Mouse (Mus musculus) adrenal gland, postnatal 10 days (tissue): ENCODE results near the gene 4921517D22Rik. TPM values are rescaled to one million over a fixed set of nuclear protein-coding genes. Genes with fewer than 3 reads are reported as not detected.
"Not testable (repeated sequence)": the region's sequence is repeated elsewhere in the genome, so short reads cannot be mapped to it uniquely, and the experiment has no call there.

Experiments
- DNase-seq: peaks from one replicate; pipeline ENCODE4 v3.0.0; 2021; ENCODE audit warnings: mixed read lengths
- long read RNA-seq, 2 experiments: library from polyadenylated mRNA; stranded (forward); transcript quantifications; one replicate each; pipeline ENCODE4 v2.0.0; 2021
- total RNA-seq, 2 experiments: library from RNA; stranded (reverse); gene quantifications; 2 replicates each; pipeline ENCODE4 v1.2.3; 2021

The 4921517D22Rik gene
- total RNA-seq, result not detected
- long read RNA-seq, experiment 1, result 0 reads
- long read RNA-seq, experiment 2, result 0 reads

DNA sequence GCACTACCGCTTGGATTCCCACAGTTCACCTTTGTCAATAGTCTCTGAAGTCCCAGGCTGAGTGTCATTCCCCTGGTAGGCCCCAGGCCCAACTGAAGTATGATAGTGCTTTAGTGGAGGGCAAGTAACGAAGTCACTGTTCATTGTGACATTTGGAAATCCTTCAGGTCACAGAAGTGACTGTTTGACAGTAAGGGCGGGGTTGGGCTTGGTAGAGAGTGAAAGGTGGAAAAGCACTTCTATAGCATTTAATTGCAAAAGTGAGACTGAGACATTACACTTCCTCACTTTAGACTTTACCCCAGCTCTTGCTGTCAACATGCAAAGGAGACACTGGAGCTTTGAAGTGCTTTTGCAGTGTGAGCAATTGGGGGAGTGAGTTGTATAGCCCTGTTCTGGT is at the start of gene 4921517D22Rik:
Gene 4921517D22Rik, minus strand, starts transcription at position 101 of the 400 bp plus-strand sequence.
- DNase-seq, result no peak

GRCm38 (mm10) chr13:59741697-59742096 is 47.8 kb upstream of the 4921517D22Rik start:
- no peak for DNase-seq

DNA sequence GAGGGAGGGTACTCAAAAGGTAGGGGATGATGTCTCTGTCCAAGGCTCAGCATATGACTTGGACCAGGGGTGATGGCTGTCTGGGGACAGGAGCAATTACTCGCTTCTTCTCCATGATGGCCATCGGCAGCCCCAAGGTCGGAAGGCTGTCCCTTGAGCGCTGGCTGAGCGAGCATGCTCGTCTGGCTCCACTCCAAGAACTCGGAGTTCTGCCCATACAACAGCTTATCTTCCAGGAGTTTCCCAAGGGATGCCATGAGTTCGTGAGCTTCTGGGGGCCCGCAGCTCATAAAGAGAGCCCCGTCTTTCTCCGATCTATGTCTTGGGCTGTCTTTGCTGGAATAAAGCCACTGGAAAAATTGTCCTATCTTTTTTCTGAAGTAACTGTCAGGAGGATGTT is 47.2 kb upstream of the 4921517D22Rik start:
- DNase-seq, result peak; percentile 78

DNA sequence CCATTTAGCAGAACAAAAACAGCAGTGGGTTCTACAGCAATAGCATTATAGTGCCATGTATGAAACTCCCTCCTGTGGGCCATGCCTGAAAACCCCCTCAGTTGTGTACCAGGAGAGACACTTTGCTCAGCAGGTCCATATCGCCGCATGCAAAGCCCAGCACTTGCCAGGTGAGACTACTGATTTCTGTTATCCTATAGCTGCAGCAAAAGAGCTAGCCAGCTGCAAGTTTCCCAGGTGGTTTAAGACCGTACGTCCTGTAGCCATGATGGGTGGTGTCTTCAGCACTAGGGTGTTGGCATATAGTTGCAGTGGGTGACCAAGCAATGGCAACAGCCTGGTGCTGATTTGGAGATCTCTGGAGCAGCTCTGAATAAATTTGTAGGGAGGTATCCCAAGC is 45.5 kb upstream of the 4921517D22Rik start:
- no peak for DNase-seq

GRCm38 (mm10) chr13:59738455-59738854 is 44.5 kb upstream of the 4921517D22Rik start:
- no peak for DNase-seq

- DNase-seq, result no peak
Measured at GRCm38 (mm10) chr13:59735190-59735589, 41.3 kb upstream of the 4921517D22Rik start.

- DNase-seq, result not testable (repeated sequence)
Measured at GRCm38 (mm10) chr13:59734347-59734746, 40.4 kb upstream of the 4921517D22Rik start.

DNA sequence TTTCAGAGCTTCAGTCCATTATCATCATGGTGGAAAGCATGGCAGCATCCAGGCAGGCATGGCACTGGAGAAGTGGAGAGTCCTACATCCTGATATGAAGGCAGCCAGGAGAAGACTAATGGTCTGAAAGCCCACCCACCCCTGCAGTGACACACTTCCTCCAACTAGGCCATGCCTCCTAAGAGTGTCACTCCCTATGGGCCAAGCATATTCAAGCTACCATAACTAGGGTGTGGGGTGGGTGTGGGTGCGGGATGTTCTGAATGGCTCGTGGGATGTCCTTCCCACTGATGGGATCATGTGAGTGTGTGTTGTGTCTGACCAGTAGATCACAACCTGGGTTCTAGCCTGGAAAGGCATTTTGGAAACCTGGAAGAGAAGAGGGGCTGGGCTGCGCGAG is 40.0 kb upstream of the 4921517D22Rik start:
- DNase-seq, result no peak

DNA sequence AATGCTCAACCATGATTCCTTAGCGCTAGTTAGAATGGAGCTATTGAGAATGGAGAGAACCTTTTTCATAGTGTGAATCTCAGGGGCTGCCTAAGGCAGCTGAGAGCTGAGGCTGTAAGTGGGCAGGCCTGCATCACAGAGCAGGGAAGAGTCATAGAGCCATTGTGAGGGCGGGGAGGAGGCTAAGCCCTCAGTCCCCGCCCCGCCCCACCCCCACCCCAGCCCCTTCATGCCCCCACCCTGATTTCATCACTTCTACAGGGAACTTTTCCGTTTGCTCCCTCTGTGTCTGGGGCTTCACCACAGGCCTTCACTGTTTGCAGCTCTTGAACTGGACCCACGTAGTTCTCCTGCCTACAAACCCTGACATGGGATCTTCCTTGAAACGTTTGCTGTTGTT is 37.7 kb upstream of the 4921517D22Rik start, which contains the start of gene Spata31d1d:
Gene Spata31d1d, minus strand, starts transcription at position 101 of the 400 bp plus-strand sequence.
- no peak for DNase-seq

- DNase-seq, result peak; percentile 88
Measured at GRCm38 (mm10) chr13:59728378-59729093, 34.6 kb upstream of the 4921517D22Rik start.

- DNase-seq, result peak; percentile 20
Measured at GRCm38 (mm10) chr13:59726139-59726867, 32.4 kb upstream of the 4921517D22Rik start.

DNA sequence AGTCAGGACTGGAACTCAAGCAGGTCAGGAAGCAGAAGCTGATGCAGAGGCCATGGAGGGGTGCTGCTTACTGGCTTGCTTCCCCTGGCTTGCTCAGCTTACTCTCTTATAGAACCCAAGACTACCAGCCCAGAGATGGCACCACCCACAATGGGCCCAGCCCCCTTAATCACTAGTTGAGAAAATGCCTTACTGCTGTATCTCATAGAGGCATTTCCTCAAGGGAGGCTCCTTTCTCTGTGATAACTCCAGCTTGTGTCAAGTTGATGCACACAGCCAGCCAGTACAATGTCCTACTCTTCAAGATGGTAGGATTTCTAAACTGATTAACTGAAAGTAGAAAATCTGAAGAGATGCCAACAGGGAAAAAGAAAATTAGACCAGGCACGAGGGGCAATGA is 28.2 kb upstream of the 4921517D22Rik start:
- not testable (repeated sequence) for DNase-seq

DNA sequence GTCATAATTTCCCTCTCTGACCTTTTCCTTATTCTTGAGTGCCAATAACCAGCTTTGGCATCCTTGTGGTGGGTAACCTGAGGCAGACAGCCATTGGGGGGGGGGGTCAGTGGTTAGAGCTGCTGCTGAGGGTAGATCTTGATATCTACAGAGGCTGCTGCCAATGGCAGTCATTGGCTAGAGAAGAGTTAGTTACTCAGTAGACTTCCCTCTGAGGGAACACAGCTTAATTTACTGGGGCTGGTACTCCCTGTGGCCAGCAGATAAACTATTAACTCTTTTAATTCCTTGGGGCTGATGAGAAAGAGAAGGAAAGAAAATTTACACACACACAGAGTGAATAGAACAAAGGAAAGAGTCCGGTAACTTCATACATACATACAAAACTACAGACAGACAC is 25.6 kb upstream of the 4921517D22Rik start:
- no peak for DNase-seq

DNA sequence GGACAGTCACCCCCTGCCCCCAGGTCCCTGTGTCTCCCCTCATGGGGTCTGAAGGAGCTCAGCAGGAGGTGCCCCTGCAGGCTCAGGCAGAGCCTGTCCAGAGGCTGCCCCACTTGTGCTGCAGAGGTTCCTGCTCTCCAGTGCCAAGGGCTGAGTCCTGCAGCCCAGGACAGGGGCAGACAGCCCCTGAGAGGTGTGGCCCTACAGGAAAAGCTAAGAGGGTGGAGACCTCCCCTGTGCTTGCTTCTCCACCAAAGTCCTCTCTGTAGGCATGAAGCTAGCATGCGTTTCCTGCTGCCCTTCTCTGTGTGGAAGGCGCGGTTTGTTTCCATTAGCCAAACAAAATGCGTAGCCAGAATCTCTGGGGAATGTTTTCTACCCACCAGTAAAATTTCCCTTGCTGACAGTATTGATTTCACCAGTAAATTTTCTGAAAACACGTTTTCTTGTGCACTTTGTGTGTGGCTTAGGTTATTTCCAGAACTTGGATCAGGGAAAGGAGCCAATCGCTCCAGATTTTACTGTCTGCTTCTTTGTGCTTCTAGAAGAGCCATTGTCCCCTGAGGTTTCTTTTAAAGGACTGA is 25.0 kb upstream of the 4921517D22Rik start:
- peak; percentile 18 for DNase-seq

GRCm38 (mm10) chr13:59713710-59714109 is 19.8 kb upstream of the 4921517D22Rik start:
- DNase-seq, result no peak

- not testable (repeated sequence) for DNase-seq
Measured at GRCm38 (mm10) chr13:59711984-59712383, 18.1 kb upstream of the 4921517D22Rik start, which contains the start of gene Spata31d1b. TSS of gene Spata31d1b (plus strand) at chr13:59712284.

DNA sequence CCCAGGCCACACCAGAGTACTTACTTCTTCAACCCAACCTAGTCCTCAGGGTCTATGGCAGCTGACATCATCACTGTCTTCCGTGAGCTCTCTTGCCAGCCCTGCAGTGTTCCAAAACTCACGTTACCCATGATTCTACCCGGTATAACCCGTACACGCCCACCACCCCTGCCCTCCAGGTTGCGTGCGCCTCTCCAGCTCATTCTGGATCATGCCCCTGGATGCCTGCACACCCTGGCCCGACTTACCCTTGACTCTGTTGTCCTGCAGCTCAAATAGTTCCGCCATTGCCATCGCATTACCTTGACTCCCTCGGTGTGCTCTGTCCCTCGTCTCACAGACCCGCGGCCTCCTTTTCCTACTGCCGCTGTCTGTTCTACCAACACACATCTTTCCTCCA is 16.3 kb upstream of the 4921517D22Rik start, which contains the start of gene Spata31d1a:
Gene Spata31d1a, minus strand, starts transcription at position 101 of the 400 bp plus-strand sequence.
- no peak for DNase-seq

- DNase-seq, result no peak
Measured at GRCm38 (mm10) chr13:59704562-59704961, 10.7 kb upstream of the 4921517D22Rik start.

DNA sequence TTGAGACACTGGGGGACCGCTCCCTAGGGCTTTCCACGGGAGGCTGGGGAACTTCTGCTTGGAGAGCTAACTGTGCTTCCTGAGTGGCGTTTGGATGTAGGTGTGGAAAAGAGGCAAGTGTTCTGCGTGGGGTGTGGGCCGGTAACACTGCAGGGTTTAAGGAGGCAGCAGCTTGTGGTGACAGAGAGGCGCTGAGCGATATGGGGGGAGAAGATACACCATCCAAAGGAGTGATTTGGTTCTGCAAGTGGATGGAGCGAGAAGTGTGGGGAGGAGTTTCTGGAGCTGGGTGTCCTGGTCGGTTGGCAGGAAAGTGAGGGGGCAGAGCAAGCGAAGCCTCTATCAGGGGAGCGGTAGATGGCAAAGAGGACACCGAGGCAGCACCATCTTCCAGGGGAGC is 9.6 kb upstream of the 4921517D22Rik start:
- no peak for DNase-seq

- DNase-seq, result not testable (repeated sequence)
Measured at GRCm38 (mm10) chr13:59700137-59700536, 6.2 kb upstream of the 4921517D22Rik start.

GRCm38 (mm10) chr13:59699131-59699530 is 5.2 kb upstream of the 4921517D22Rik start:
- DNase-seq, result no peak

DNA sequence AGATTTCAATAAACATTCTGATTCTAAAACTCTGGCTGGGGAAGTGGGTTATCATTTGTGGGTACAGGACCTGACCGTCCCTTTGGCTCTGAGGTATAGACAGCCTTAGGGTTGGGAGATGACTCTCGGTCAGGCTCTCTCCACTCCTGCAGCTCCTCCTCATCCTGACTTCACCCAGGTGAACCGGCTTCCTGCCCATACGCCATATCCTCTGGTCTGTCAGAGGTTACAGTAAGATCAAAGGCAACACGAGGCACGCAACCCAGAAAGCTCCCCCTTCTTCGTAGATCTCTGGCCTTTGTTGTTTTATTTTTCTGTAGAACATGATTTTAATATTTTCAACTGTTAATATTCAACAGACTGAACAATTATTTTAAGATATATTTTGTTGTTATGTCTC is 1.9 kb upstream of the 4921517D22Rik start:
- DNase-seq, result no peak

GRCm38 (mm10) chr13:59691478-59691877 is 2.4 kb downstream of the 4921517D22Rik start:
- no peak for DNase-seq
